Mouse (Mus musculus): Measurements from ENCODE around the gene Ptprr. TPM values are rescaled to one million over a fixed set of nuclear protein-coding genes. Genes with fewer than 3 reads are reported as not detected.

The Ptprr gene
- total and polyA plus RNA-seq, 2 experiments from 2014 or later, result 20.8 to 22.9 TPM

- ATAC-seq, result no peak
- Histone ChIP-seq H3K9ac (replicated peaks; ENCODE audit: low read length) (no peak overlapping the region), H3K4me1 (ENCODE audit: insufficient read depth, low read length) (no peaks in the 10 kb centered on the region), H3K4me3 (ENCODE audit: low read length) (no peak overlapping the region), H3K27ac (no peak overlapping the region), H3K9me3 (ENCODE audit: low read length) (no peaks in the 10 kb centered on the region), H3K36me3 (ENCODE audit: insufficient read depth, low read length) (no peaks in the 10 kb centered on the region), H3K4me2 (ENCODE audit: low read depth, low read length) (no peak overlapping the region), H3K27me3 (ENCODE audit: insufficient read depth, low read length) (no peaks in the 10 kb centered on the region)
- DNase-seq (ENCODE audit: low spot score), result no peak
- TF ChIP-seq CTCF (IDR thresholded peaks at IDR 0.05; ENCODE audit: low read depth), result no peak
- WGBS, result 84% methylated on average over 4 of the region's 4 CpGs
Observed at GRCm38 (mm10) chr10:116290483-116290882, 272.5 kb downstream of the Ptprr start.

- Histone ChIP-seq H3K9ac (replicated peaks; ENCODE audit: low read length) (no peak overlapping the region), H3K4me1 (ENCODE audit: insufficient read depth, low read length) (no peaks in the 10 kb centered on the region), H3K27me3 (ENCODE audit: insufficient read depth, low read length) (no peaks in the 10 kb centered on the region), H3K36me3 (ENCODE audit: insufficient read depth, low read length) (no peaks in the 10 kb centered on the region), H3K4me2 (ENCODE audit: low read depth, low read length) (no peak overlapping the region), H3K27ac (no peak overlapping the region), H3K4me3 (ENCODE audit: low read length) (no peak overlapping the region), H3K9me3 (ENCODE audit: low read length) (no peaks in the 10 kb centered on the region)
- ATAC-seq (no peak), DNase-seq (ENCODE audit: low spot score) (no peak)
- no peak for TF ChIP-seq CTCF (IDR thresholded peaks at IDR 0.05; ENCODE audit: low read depth)
- 74% methylated on average over 8 of the region's 8 CpGs for WGBS
Observed at GRCm38 (mm10) chr10:116291153-116291755, 273.2 kb downstream of the Ptprr start.

- Histone ChIP-seq H3K27ac (no peak overlapping the region), H3K4me3 (ENCODE audit: low read length) (no peak overlapping the region), H3K4me1 (ENCODE audit: insufficient read depth, low read length) (peaks cover under 1% of the 10 kb centered on the region; the same call in 1 of the 2 replicates), H3K9ac (replicated peaks; ENCODE audit: low read length) (no peak overlapping the region), H3K36me3 (ENCODE audit: insufficient read depth, low read length) (no peaks in the 10 kb centered on the region), H3K9me3 (ENCODE audit: low read length) (no peaks in the 10 kb centered on the region), H3K27me3 (ENCODE audit: insufficient read depth, low read length) (no peaks in the 10 kb centered on the region), H3K4me2 (ENCODE audit: low read depth, low read length) (no peak overlapping the region)
- ATAC-seq (0 out of 2 replicates have a peak, but pooled peaks have one; percentile 15), DNase-seq (ENCODE audit: low spot score) (no peak)
- no peak for TF ChIP-seq CTCF (IDR thresholded peaks at IDR 0.05; ENCODE audit: low read depth)
- WGBS, result 93% methylated on average over 4 of the region's 4 CpGs
Observed at GRCm38 (mm10) chr10:116296439-116296838, 278.4 kb downstream of the Ptprr start.

GRCm38 (mm10) chr10:116297854-116298253 is 279.8 kb downstream of the Ptprr start:
- no peaks in the 10 kb centered on the region for H3K9me3 ChIP-seq (ENCODE audit: low read length)
- no peak overlapping the region for H3K27ac ChIP-seq
- DNase-seq (ENCODE audit: low spot score) (no peak), ATAC-seq (no peak)
- peaks cover 5% of the 10 kb centered on the region; the same call in 1 of the 2 replicates for H3K4me1 ChIP-seq (ENCODE audit: insufficient read depth, low read length)
- no peak for TF ChIP-seq CTCF (IDR thresholded peaks at IDR 0.05; ENCODE audit: low read depth)
- 80% methylated on average over 12 of the region's 12 CpGs for WGBS
- no peaks in the 10 kb centered on the region for H3K36me3 ChIP-seq (ENCODE audit: insufficient read depth, low read length)
- H3K27me3 ChIP-seq (ENCODE audit: insufficient read depth, low read length), result no peaks in the 10 kb centered on the region
- H3K4me3 ChIP-seq (ENCODE audit: low read length), result no peak overlapping the region
- no peak overlapping the region for H3K4me2 ChIP-seq (ENCODE audit: low read depth, low read length)
- H3K9ac ChIP-seq (replicated peaks; ENCODE audit: low read length), result no peak overlapping the region

GRCm38 (mm10) chr10:116300824-116301223 is 282.8 kb downstream of the Ptprr start:
- WGBS, result 24% methylated on average over 7 of the region's 7 CpGs
- DNase-seq (ENCODE audit: low spot score) (no peak), ATAC-seq (no peak)
- TF ChIP-seq CTCF (IDR thresholded peaks at IDR 0.05; ENCODE audit: low read depth), result no peak
- Histone ChIP-seq H3K27ac (no peak overlapping the region), H3K9me3 (ENCODE audit: low read length) (no peaks in the 10 kb centered on the region), H3K9ac (replicated peaks; ENCODE audit: low read length) (peak overlapping the region; percentile 52), H3K4me2 (ENCODE audit: low read depth, low read length) (peak overlapping the region; percentile 99), H3K4me3 (ENCODE audit: low read length) (peak overlapping the region; percentile 49), H3K36me3 (ENCODE audit: insufficient read depth, low read length) (no peaks in the 10 kb centered on the region), H3K27me3 (ENCODE audit: insufficient read depth, low read length) (no peaks in the 10 kb centered on the region), H3K4me1 (ENCODE audit: insufficient read depth, low read length) (peaks cover 5% of the 10 kb centered on the region; the same call in 1 of the 2 replicates)

GRCm38 (mm10) chr10:116301258-116301657 is 283.2 kb downstream of the Ptprr start:
- H3K27me3 ChIP-seq (ENCODE audit: insufficient read depth, low read length), result no peaks in the 10 kb centered on the region
- 0 out of 2 replicates have a peak overlapping the region, but pooled peaks have one; percentile 22 for H3K27ac ChIP-seq
- H3K36me3 ChIP-seq (ENCODE audit: insufficient read depth, low read length), result no peaks in the 10 kb centered on the region
- DNase-seq (ENCODE audit: low spot score), result peak; percentile 54
- H3K4me1 ChIP-seq (ENCODE audit: insufficient read depth, low read length), result peaks cover 5% of the 10 kb centered on the region; the same call in 1 of the 2 replicates
- peak; percentile 56; the same call in 1 of the 2 replicates for ATAC-seq
- TF ChIP-seq CTCF (IDR thresholded peaks at IDR 0.05; ENCODE audit: low read depth), result no peak
- peak overlapping the region; percentile 99 for H3K4me2 ChIP-seq (ENCODE audit: low read depth, low read length)
- no peaks in the 10 kb centered on the region for H3K9me3 ChIP-seq (ENCODE audit: low read length)
- peak overlapping the region; percentile 52 for H3K9ac ChIP-seq (replicated peaks; ENCODE audit: low read length)
- H3K4me3 ChIP-seq (ENCODE audit: low read length), result peak overlapping the region; percentile 49
- under 1% methylated on average over 36 of the region's 36 CpGs for WGBS

- WGBS, result 93% methylated on average over 4 of the region's 4 CpGs
- no peaks in the 10 kb centered on the region for H3K27me3 ChIP-seq (ENCODE audit: insufficient read depth, low read length)
Observed at GRCm38 (mm10) chr10:116304355-116304754, 286.3 kb downstream of the Ptprr start.

More at GRCm38 (mm10) chr10:116304355-116304754, 286.3 kb downstream of the Ptprr start:
- H3K9ac ChIP-seq (replicated peaks; ENCODE audit: low read length), result no peak overlapping the region
- H3K9me3 ChIP-seq (ENCODE audit: low read length), result no peaks in the 10 kb centered on the region
- TF ChIP-seq CTCF (IDR thresholded peaks at IDR 0.05; ENCODE audit: low read depth), result no peak
- no peak for ATAC-seq
- peaks cover 5% of the 10 kb centered on the region; the same call in 1 of the 2 replicates for H3K4me1 ChIP-seq (ENCODE audit: insufficient read depth, low read length)
- no peak overlapping the region for H3K4me3 ChIP-seq (ENCODE audit: low read length)
- no peaks in the 10 kb centered on the region for H3K36me3 ChIP-seq (ENCODE audit: insufficient read depth, low read length)
- no peak overlapping the region for H3K27ac ChIP-seq
- no peak for DNase-seq (ENCODE audit: low spot score)
- no peak overlapping the region for H3K4me2 ChIP-seq (ENCODE audit: low read depth, low read length)

Data from hindbrain, postnatal 0 days (tissue).